Mouse (Mus musculus): ENCODE measurements around the gene Rassf4. TPM values are rescaled to one million over a fixed set of nuclear protein-coding genes. Genes with fewer than 3 reads are reported as not detected.

Rassf4 gene
- polyA plus RNA-seq, 1 experiment = 20.6 TPM

DNA sequence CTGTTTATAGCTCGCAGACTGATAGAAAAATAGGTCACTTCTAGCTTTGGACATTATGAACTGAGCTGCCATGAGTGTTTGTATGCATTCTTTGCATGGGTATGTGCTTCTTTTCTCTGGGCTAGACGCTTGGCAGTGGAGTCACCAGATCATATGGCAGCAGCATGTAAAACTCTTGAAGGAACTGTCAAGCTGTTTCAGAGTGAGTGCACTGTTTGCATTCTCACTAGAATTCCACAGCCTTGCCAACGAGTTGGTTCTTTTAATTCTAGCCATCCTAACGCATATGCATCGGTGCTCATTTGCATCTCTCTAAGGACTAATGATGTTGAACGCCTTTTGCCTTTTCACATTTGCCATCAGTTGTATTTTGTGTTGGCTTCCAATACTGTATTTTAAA, 30.6 kb upstream of the Rassf4 start:
- WGBS = 68% methylated on average over 6 of the region's 6 CpGs
- no peak for DNase-seq
- no peak for TF ChIP-seq CTCF (IDR thresholded peaks at IDR 0.05; ENCODE audit: insufficient read depth, low read length)
- no peak for TF ChIP-seq POLR2A (IDR thresholded peaks at IDR 0.05; ENCODE audit: borderline replicate concordance, extremely low read depth, low read depth, low read length)
- H3K4me1 ChIP-seq (ENCODE audit: control insufficient read depth, insufficient read depth, low read length) = no peaks in the 10 kb centered on the region
- H3K4me3 ChIP-seq (replicated peaks; ENCODE audit: extremely low read depth, low read depth, low read length) = no peak overlapping the region

DNA sequence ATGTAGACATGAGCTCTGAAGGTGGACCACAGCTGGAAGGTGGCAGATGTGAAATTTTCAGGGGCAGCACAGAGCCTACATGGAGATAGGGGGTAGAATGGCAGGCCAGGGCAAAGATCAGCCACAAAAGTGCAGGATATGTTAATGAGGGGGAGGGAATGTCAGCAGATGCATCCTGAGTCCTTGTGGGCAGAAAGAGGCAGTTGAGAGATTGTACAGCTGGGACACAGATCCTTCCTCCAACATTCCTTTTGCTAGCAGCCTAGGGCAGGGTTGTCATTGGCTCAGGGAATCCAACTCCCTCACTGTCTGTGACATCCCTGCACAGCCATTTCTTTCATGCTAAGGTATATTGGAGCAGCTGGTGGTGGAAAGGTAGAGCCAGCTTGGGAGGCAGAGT, 27.1 kb upstream of the Rassf4 start:
- Histone ChIP-seq H3K4me3 (replicated peaks; ENCODE audit: extremely low read depth, low read depth, low read length) (no peak overlapping the region), H3K4me1 (ENCODE audit: control insufficient read depth, insufficient read depth, low read length) (no peaks in the 10 kb centered on the region)
- TF ChIP-seq POLR2A (IDR thresholded peaks at IDR 0.05; ENCODE audit: borderline replicate concordance, extremely low read depth, low read depth, low read length) = no peak
- TF ChIP-seq CTCF (IDR thresholded peaks at IDR 0.05; ENCODE audit: insufficient read depth, low read length) = no peak
- DNase-seq = no peak

DNA sequence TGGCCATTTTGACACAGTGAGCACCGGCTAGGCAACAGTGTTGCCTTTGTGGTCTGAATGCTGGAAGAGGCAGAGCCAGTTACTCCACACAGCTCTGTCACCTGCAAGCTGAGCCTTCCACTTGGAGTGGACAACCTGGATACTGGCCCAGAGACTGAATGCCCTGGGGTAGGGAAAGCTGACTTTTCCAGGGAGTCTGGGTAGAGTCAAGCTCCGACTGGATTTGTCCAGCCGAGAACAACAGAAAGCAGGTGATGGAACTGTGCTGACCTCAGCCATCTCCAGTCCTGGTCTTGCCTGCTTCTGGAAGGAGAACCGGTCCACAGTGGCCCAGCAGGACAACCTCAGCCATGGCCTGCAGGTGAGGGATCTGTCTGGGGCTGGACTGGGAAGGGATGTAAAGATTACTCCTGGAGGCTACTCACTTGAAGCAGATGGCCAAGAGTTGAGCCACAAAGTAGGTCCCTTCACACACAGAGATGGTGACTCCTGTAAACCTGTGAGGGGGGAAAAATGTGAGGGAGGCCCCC, 24.2 kb upstream of the Rassf4 start:
- DNase-seq = no peak
- H3K4me3 ChIP-seq (replicated peaks; ENCODE audit: extremely low read depth, low read depth, low read length) = no peak overlapping the region
- 89% methylated on average over 4 of the region's 4 CpGs for WGBS
- H3K4me1 ChIP-seq (ENCODE audit: control insufficient read depth, insufficient read depth, low read length) = no peaks in the 10 kb centered on the region
- TF ChIP-seq POLR2A (IDR thresholded peaks at IDR 0.05; ENCODE audit: borderline replicate concordance, extremely low read depth, low read depth, low read length) = no peak
- no peak for TF ChIP-seq CTCF (IDR thresholded peaks at IDR 0.05; ENCODE audit: insufficient read depth, low read length)

DNA sequence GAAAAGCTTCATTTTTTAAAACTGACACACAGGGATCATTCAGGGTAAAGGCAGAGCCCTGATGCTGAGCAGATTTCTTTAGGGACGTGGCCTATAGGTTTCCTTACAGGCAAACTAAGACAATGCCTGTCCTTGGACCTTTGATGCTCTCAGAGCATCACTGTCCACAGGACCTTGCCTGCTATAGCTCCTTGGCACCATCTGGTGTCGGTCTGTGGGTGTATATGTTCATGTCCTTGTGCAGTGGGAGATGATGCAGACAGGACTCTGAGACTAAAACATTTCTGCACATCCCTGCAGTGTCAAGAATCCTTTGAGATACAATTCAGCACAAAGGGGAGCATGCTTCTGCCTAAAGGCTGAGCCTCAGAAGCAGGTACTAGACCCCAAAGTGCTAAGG, 23.7 kb upstream of the Rassf4 start:
- 50% methylated on average over 2 of the region's 2 CpGs for WGBS
- DNase-seq = no peak
- H3K4me3 ChIP-seq (replicated peaks; ENCODE audit: extremely low read depth, low read depth, low read length) = no peak overlapping the region
- TF ChIP-seq CTCF (IDR thresholded peaks at IDR 0.05; ENCODE audit: insufficient read depth, low read length) = peak; percentile 78
- TF ChIP-seq POLR2A (IDR thresholded peaks at IDR 0.05; ENCODE audit: borderline replicate concordance, extremely low read depth, low read depth, low read length) = no peak
- H3K4me1 ChIP-seq (ENCODE audit: control insufficient read depth, insufficient read depth, low read length) = no peaks in the 10 kb centered on the region

DNA sequence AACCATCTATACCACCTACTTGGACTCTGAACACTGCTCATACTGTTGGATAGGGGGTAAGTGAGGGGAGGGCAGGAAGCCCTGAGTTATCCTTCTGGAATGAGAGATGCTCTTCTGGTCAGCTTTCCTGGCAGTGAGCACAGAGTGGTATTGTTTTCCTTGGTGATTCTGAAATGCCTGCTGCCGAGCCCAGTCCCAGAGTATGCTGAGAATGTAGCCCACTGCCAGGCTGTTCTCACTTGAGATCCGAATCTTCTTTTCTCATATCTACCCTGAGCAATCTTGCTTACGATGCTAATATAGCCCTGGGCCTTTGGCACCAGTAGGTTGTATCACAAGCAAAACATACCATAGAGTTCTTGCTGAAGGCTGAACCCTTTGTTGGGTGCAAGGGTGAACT, 20.6 kb upstream of the Rassf4 start:
- TF ChIP-seq POLR2A (IDR thresholded peaks at IDR 0.05; ENCODE audit: borderline replicate concordance, extremely low read depth, low read depth, low read length) (no peak), CTCF (IDR thresholded peaks at IDR 0.05; ENCODE audit: insufficient read depth, low read length) (no peak)
- no peak overlapping the region for H3K4me3 ChIP-seq (replicated peaks; ENCODE audit: extremely low read depth, low read depth, low read length)
- 68% methylated on average over 3 of the region's 3 CpGs for WGBS
- no peaks in the 10 kb centered on the region for H3K4me1 ChIP-seq (ENCODE audit: control insufficient read depth, insufficient read depth, low read length)
- no peak for DNase-seq

DNA sequence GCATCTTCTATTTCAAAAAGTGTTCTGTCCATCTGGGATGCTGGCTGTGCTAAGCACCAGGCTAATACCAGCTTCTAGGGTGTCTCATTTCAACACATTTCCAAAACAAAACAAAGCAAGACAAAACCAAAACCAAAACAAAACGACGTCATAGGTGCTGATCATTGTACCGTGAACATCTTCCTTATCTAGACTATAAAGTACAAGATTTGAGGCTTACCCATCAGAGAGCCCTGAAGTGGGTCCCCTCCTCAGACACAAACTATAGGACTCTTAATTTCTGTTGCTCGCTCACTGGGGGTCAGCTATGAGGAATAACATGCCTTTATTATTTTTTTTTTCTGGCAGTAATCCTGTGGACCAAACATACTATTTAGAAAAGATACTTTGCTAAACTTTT, 19.9 kb upstream of the Rassf4 start:
- DNase-seq = no peak
- no peak for TF ChIP-seq POLR2A (IDR thresholded peaks at IDR 0.05; ENCODE audit: borderline replicate concordance, extremely low read depth, low read depth, low read length)
- no peak for TF ChIP-seq CTCF (IDR thresholded peaks at IDR 0.05; ENCODE audit: insufficient read depth, low read length)
- WGBS = 69% methylated on average over 4 of the region's 4 CpGs
- Histone ChIP-seq H3K4me3 (replicated peaks; ENCODE audit: extremely low read depth, low read depth, low read length) (no peak overlapping the region), H3K4me1 (ENCODE audit: control insufficient read depth, insufficient read depth, low read length) (no peaks in the 10 kb centered on the region)

DNA sequence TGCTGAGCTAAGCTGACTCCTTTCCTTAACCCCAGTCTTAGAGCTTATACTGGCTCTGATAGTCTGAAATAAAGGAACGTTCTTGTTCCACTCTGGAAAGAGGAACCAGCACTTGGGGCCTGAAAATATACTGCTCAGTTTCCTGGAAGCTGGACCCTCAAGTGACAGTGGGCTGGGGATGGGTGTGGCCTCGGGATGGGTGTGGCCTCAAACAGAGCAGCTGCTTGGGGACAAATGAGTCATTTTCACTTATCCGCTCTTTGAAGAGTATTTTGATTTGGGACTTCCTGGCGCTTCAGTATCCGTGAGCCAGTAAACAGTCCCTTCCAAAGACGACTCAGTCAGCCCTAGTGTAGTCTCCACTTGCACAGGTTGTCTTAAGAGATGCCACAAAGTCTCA, 8.6 kb upstream of the Rassf4 start:
- WGBS = 8% methylated on average over 6 of the region's 6 CpGs
- Histone ChIP-seq H3K4me3 (replicated peaks; ENCODE audit: extremely low read depth, low read depth, low read length) (no peak overlapping the region), H3K4me1 (ENCODE audit: control insufficient read depth, insufficient read depth, low read length) (peaks cover 12% of the 10 kb centered on the region)
- DNase-seq = peak; percentile 33
- TF ChIP-seq CTCF (IDR thresholded peaks at IDR 0.05; ENCODE audit: insufficient read depth, low read length) = no peak
- TF ChIP-seq POLR2A (IDR thresholded peaks at IDR 0.05; ENCODE audit: borderline replicate concordance, extremely low read depth, low read depth, low read length) = no peak

DNA sequence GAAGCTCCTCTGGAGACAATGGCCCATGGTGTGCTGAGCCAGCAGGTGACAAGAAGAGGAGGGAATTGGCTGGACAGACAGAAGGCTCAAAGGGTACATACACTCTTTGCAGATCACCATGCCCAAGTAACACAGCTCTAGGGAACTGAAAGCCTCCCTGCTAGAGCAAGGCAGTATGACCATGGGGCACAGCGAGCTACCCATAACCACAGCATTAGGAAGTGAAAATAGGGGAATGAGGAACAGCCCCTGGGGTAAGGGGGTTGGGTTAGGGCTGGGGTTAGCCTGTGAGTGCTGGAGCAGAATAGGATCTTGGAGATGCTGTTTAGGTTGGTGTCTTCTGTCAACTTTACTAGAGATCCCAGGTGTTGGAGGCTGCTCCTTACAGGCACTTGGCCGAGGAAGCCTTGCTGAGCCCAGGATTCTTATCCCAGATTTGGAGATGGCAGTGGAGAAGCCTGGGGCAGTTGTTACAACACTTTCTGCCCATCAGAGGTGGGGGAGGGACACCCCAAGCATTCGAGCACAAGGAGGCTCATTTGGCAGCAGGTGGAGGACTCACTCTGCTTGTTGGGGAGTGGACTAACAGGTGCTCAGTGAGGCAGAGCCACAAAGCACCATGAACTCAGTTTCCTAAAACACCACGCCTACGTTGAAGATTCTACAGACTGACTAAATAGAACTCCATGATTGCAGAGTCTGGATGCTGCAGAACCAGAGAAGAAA, 6.0 kb upstream of the Rassf4 start:
- no peak for DNase-seq
- H3K4me3 ChIP-seq (replicated peaks; ENCODE audit: extremely low read depth, low read depth, low read length) = no peak overlapping the region
- 59% methylated on average over 5 of the region's 5 CpGs for WGBS
- TF ChIP-seq POLR2A (IDR thresholded peaks at IDR 0.05; ENCODE audit: borderline replicate concordance, extremely low read depth, low read depth, low read length) (no peak), CTCF (IDR thresholded peaks at IDR 0.05; ENCODE audit: insufficient read depth, low read length) (no peak)
- H3K4me1 ChIP-seq (ENCODE audit: control insufficient read depth, insufficient read depth, low read length) = peaks cover 12% of the 10 kb centered on the region

DNA sequence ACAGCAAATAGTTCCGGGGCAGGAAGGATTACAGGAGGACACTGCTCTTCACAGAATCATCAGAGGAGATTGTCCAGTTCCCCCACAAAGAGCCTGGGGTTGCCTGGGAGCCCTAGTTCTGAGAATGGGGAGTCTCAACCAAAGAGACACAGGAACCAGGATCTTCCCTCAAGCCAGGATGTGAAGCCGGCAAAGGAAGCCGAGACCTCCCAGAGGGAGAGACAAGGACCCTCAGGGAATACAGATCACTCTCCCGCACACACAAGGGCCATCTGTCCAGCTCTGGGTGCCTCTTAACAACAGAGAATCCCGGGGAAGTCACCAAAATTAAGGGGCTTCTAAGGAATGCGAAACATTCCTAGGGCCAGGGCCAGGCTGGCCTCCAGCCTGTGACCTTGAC, 3.6 kb upstream of the Rassf4 start:
- TF ChIP-seq POLR2A (IDR thresholded peaks at IDR 0.05; ENCODE audit: borderline replicate concordance, extremely low read depth, low read depth, low read length) (no peak), CTCF (IDR thresholded peaks at IDR 0.05; ENCODE audit: insufficient read depth, low read length) (no peak)
- WGBS = 66% methylated on average over 6 of the region's 6 CpGs
- Histone ChIP-seq H3K4me3 (replicated peaks; ENCODE audit: extremely low read depth, low read depth, low read length) (no peak overlapping the region), H3K4me1 (ENCODE audit: control insufficient read depth, insufficient read depth, low read length) (peaks cover 14% of the 10 kb centered on the region)
- no peak for DNase-seq

DNA sequence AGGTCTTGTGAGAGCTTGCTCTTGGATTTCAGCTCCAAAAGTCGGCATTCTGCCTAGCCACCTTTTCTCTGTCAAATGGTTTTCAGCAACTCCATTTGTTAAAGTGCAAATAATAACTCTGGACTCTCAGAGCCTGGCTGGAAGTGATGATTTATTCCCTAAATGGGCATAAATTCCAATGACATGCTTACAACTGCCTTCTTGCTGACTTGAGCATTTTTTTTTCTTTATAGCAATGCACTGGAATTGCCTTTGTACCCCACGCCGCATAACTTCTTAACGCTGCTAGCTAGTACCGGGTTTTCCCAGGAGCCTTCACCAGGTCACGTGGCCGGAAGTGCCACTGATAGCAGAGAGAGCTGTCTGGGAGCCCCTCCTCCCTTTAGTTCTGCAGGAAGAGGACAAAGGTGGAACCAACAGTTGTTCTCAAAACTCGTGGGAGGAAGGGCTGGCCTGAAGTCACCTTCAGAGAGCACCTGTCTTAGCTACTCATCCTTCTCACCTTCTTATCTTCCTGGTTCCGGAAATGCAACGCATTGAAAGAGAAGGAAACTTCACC, 2.7 kb upstream of the Rassf4 start:
- Histone ChIP-seq H3K4me1 (ENCODE audit: control insufficient read depth, insufficient read depth, low read length) (peaks cover 8% of the 10 kb centered on the region; the same call in 1 of the 2 replicates), H3K4me3 (replicated peaks; ENCODE audit: extremely low read depth, low read depth, low read length) (no peak overlapping the region)
- TF ChIP-seq POLR2A (IDR thresholded peaks at IDR 0.05; ENCODE audit: borderline replicate concordance, extremely low read depth, low read depth, low read length) (no peak), CTCF (IDR thresholded peaks at IDR 0.05; ENCODE audit: insufficient read depth, low read length) (no peak)
- 48% methylated on average over 10 of the region's 10 CpGs for WGBS
- no peak for DNase-seq

Data from lung, adult 2 months (tissue).